Mouse (Mus musculus) NIH3T3 (cell line): ENCODE results near the gene Lrfn1.

Source experiments
- DNase-seq: peaks from one replicate; pipeline ENCODE4 v3.0.0-alpha.2; 2012; ENCODE audit warnings: low read depth

Gene Lrfn1

DNA sequence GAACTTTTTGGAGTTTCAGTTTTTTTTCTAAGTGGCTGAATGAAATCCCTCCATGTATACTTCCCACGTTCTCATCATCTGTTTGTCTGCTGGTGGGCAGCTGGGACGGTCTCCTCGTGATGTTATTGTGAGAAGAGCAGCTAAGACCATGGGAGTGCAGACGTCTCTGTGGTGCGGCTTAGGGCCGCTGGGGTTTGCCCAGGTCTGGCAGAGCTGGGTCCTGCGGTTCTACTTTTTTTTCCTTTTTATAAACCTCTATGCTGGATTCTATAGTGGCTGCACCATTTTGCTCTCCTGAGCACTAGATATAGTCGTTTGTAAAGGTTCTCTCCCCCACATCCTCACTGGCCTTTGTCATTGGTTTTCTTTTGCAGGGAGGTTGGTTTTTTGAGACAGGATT is 59.7 kb downstream of the Lrfn1 start:
- DNase-seq: no peak
